Mouse (Mus musculus) kidney, embryonic 16.5 days (tissue): ENCODE measurements at regions not wholly inside any gene's neighbourhood (a gene's known extent, or its start where the extent isn't known, plus 50 kb on each side); places are given as distances from the start of the nearest gene placed in this dataset.

Source experiments
- ATAC-seq: fragments of 200-750 bp; cut with Nextera tagmentation; 2 replicates; pipeline ENCODE4 v1.8.0; 2017; ENCODE audit warnings: moderate TSS enrichment; ENCODE audit not compliant: low FRiP score, low TSS enrichment
- H3K27ac ChIP-seq: fragments of 300-500 bp; sonication (generic); 2 replicates; pipeline ENCODE4 v1.5.1; 2014; ENCODE audit warnings: low read length
- H3K27me3 ChIP-seq: fragments of 300-500 bp; sonication (generic); 2 replicates; pipeline ENCODE4 v1.6.1; 2014; ENCODE audit warnings: low read length, control low read depth, mixed read lengths; ENCODE audit not compliant: insufficient read depth
- H3K36me3 ChIP-seq: fragments of 300-500 bp; sonication (generic); 2 replicates; pipeline ENCODE4 v1.6.1; 2014; ENCODE audit warnings: low read length, control low read depth, mixed read lengths; ENCODE audit not compliant: insufficient read depth
- H3K4me1 ChIP-seq: fragments of 300-500 bp; sonication (generic); 2 replicates; pipeline ENCODE4 v1.6.1; 2014; ENCODE audit warnings: low read length, control low read depth, mixed read lengths; ENCODE audit not compliant: insufficient read depth
- H3K4me2 ChIP-seq: fragments of 300-500 bp; sonication (generic); replicated peaks from 2 replicates; pipeline ENCODE4 v1.6.1; 2014; ENCODE audit warnings: low read depth, low read length
- H3K4me3 ChIP-seq: fragments of 300-500 bp; sonication (generic); 2 replicates; pipeline ENCODE4 v1.5.1; 2014; ENCODE audit warnings: mild to moderate bottlenecking, low read length
- H3K9ac ChIP-seq: fragments of 300-500 bp; sonication (generic); replicated peaks from 2 replicates; pipeline ENCODE4 v1.6.1; 2014; ENCODE audit warnings: low read length
- H3K9me3 ChIP-seq: fragments of 300-500 bp; sonication (generic); 2 replicates; pipeline ENCODE4 v1.6.1; 2016; ENCODE audit warnings: low read length, control low read depth
- WGBS: fragments of 180-500 bp; shearing (Covaris S2); extraction: QIAGEN DNeasy Blood & Tissue Kit; methylation state at CpG from one replicate; pipeline ENCODE4 v1.1.7; 2014; 5-methylcytosine and 5-hydroxymethylcytosine counted together

GRCm38 (mm10) chr4:64530585-64530984 lies 483.8 kb upstream of the Tnc start:
- ATAC-seq = no peak
- Histone ChIP-seq H3K27ac (no peak overlapping the region), H3K27me3 (no peaks in the 10 kb centered on the region), H3K4me2 (no peak overlapping the region), H3K36me3 (no peaks in the 10 kb centered on the region), H3K9me3 (no peaks in the 10 kb centered on the region), H3K4me1 (no peaks in the 10 kb centered on the region), H3K9ac (no peak overlapping the region), H3K4me3 (no peak overlapping the region)
- 42% methylated on average over 4 of the region's 4 CpGs for WGBS

- H3K4me3 ChIP-seq = no peak overlapping the region
- no peaks in the 10 kb centered on the region for H3K27me3 ChIP-seq
- H3K36me3 ChIP-seq = no peaks in the 10 kb centered on the region
- no peaks in the 10 kb centered on the region; the same call in 1 of the 2 replicates for H3K4me1 ChIP-seq
- no peak overlapping the region for H3K4me2 ChIP-seq
- H3K9ac ChIP-seq = no peak overlapping the region
- H3K27ac ChIP-seq = no peak overlapping the region
- 45% methylated on average over 3 of the region's 3 CpGs for WGBS
- ATAC-seq = no peak
- no peaks in the 10 kb centered on the region for H3K9me3 ChIP-seq
Measured at GRCm38 (mm10) chr4:64533019-64533418, 486.2 kb upstream of the Tnc start.

DNA sequence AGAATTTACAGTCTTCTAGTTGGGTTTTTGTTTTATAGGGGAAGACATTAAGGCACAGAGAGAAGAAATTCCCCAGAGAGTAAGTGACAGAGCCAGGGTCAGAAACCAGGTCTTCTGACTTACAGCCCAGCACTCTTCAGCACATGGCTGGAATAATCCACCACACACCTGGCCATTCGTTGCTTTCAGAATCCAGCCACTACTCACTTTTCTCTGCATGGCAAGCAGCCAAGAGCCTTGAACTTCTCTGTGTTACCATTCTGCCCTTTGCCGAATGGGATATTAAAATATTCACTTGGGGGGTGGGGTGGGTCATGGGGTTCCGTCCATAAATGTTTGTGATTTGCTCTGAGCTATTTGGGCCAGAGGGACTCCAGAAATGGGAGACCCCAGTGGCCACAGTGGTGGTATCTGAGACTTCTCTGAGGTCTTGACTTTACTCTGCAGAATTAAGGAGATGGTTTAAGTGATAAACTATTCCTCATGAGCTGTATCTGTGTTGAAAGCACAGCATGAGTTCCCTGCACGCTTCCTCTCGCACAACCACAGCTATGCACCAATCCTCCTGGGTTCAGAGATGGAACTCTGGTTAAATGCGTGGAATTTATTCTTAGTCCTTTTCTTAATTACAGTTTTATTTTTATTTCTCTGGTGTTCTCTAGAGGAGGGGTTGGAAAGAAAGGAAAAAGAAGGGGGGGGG lies 488.9 kb upstream of the Tnc start:
- no peak overlapping the region for H3K4me3 ChIP-seq
- no peaks in the 10 kb centered on the region for H3K27me3 ChIP-seq
- no peak overlapping the region for H3K4me2 ChIP-seq
- H3K36me3 ChIP-seq = no peaks in the 10 kb centered on the region
- no peaks in the 10 kb centered on the region for H3K9me3 ChIP-seq
- H3K27ac ChIP-seq = 0 out of 2 replicates have a peak overlapping the region, but pooled peaks have one; percentile 40
- 45% methylated on average over 6 of the region's 6 CpGs for WGBS
- no peaks in the 10 kb centered on the region; the same call in 1 of the 2 replicates for H3K4me1 ChIP-seq
- ATAC-seq = no peak
- H3K9ac ChIP-seq = no peak overlapping the region

DNA sequence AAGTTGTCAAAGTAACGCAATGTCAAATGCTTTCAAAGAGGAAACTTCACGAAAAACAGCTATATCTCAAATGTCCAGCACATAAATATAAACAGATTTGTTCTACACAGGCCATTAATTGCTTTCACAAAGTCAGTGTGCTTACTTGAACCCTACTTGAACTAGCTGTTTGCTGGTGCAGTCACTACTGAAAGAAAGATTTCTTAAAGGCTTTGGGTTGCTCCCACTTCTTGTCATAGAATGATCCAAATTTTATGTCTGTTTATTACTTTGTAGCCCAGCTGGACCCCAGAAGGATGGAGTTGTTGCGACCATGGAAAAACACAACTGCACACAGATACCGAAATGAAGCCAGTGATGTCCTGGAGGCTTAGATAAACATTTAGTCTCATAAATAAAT lies 491.2 kb upstream of the Tnc start:
- WGBS = 32% methylated on average over 4 of the region's 4 CpGs
- Histone ChIP-seq H3K4me2 (no peak overlapping the region), H3K27me3 (no peaks in the 10 kb centered on the region), H3K27ac (peak overlapping the region; percentile 20; the same call in 1 of the 2 replicates), H3K9me3 (no peaks in the 10 kb centered on the region), H3K4me1 (no peaks in the 10 kb centered on the region; the same call in 1 of the 2 replicates), H3K4me3 (no peak overlapping the region), H3K36me3 (no peaks in the 10 kb centered on the region), H3K9ac (no peak overlapping the region)
- peak; percentile 46; the same call in 1 of the 2 replicates for ATAC-seq

- no peaks in the 10 kb centered on the region for H3K4me1 ChIP-seq
- ATAC-seq = no peak
- H3K4me2 ChIP-seq = no peak overlapping the region
- no peaks in the 10 kb centered on the region for H3K27me3 ChIP-seq
- no peaks in the 10 kb centered on the region for H3K9me3 ChIP-seq
- WGBS = 71% methylated on average over 4 of the region's 4 CpGs
- H3K4me3 ChIP-seq = no peak overlapping the region
- no peaks in the 10 kb centered on the region for H3K36me3 ChIP-seq
- no peak overlapping the region for H3K27ac ChIP-seq
- no peak overlapping the region for H3K9ac ChIP-seq
Measured at GRCm38 (mm10) chr4:64544576-64545185, 497.9 kb upstream of the Tnc start.

DNA sequence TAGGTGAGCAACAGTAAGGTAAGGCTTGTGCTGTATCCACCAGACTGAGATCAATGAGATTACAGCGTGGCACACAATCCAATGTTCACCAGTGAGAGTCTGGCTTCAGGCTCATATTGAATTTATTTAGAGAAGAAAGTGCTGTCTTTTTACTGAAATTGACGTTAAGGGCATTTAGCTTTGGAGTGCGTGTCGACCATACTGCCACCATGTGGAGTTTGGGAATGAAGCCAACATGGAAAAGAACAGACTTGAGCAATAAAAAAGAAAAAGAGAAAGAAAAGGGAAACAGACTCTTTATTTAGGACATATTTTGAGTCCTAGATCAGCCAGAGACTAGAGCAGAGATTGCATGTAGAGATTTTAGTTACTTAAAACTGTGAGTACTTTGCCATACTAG lies 499.6 kb upstream of the Tnc start:
- Histone ChIP-seq H3K9ac (no peak overlapping the region), H3K4me3 (no peak overlapping the region), H3K4me2 (no peak overlapping the region), H3K9me3 (no peaks in the 10 kb centered on the region), H3K27ac (no peak overlapping the region), H3K36me3 (no peaks in the 10 kb centered on the region), H3K27me3 (no peaks in the 10 kb centered on the region), H3K4me1 (no peaks in the 10 kb centered on the region)
- 76% methylated on average over 4 of the region's 4 CpGs for WGBS
- ATAC-seq = no peak

DNA sequence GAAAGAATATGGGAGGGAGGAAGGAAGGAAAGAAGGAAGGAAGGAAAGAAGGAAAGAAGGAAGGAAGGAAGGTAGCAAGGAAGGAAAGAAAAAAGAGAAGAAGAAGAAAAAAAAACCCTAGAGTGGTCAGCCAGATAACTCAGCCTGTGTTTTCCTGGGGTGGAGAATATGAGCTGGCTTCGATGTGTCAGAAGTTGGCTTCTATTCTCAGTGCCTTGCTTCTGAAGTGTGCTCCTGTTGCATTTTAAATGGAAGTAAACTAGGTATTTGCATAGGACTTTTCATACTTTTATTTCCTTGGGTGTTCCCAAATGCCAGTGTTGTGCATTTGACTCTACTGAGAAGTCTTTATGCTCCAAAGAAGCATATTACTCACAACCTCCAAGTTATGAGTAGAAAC lies 515.7 kb upstream of the Tnc start:
- Histone ChIP-seq H3K9me3 (no peaks in the 10 kb centered on the region), H3K4me2 (no peak overlapping the region), H3K27ac (no peak overlapping the region), H3K27me3 (no peaks in the 10 kb centered on the region), H3K4me1 (no peaks in the 10 kb centered on the region), H3K9ac (no peak overlapping the region), H3K36me3 (no peaks in the 10 kb centered on the region), H3K4me3 (no peak overlapping the region)
- 94% methylated on average over 1 of the region's 1 CpGs for WGBS
- no peak for ATAC-seq

DNA sequence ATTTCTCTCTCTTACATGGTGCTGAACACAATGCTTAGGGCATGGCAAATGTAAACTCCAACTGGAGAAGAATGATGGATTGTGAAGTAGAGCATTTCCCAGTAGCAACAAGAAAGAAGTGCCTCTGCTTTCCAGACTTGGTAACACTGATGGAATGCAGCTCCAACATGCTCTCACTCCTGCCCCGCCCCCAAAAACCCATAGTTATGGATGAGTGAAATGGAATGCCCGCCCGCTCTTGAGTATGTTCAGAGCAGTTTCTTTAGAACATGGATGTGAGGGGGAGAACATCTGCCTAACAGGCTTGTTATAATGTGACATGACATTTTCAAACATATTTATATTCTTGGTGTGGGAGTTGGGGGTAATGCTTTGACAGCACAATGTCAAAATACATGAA lies 517.2 kb upstream of the Tnc start:
- H3K4me3 ChIP-seq = no peak overlapping the region
- H3K4me1 ChIP-seq = no peaks in the 10 kb centered on the region
- H3K4me2 ChIP-seq = no peak overlapping the region
- H3K9me3 ChIP-seq = no peaks in the 10 kb centered on the region
- H3K9ac ChIP-seq = no peak overlapping the region
- H3K27ac ChIP-seq = no peak overlapping the region
- no peak for ATAC-seq
- WGBS = 79% methylated on average over 3 of the region's 3 CpGs
- H3K36me3 ChIP-seq = no peaks in the 10 kb centered on the region
- H3K27me3 ChIP-seq = no peaks in the 10 kb centered on the region

GRCm38 (mm10) chr4:64570666-64571065 lies 523.9 kb upstream of the Tnc start:
- Histone ChIP-seq H3K27me3 (no peaks in the 10 kb centered on the region), H3K27ac (no peak overlapping the region), H3K4me2 (no peak overlapping the region), H3K9ac (no peak overlapping the region), H3K4me1 (no peaks in the 10 kb centered on the region), H3K36me3 (no peaks in the 10 kb centered on the region), H3K9me3 (no peaks in the 10 kb centered on the region), H3K4me3 (no peak overlapping the region)
- ATAC-seq = no peak
- WGBS = 56% methylated on average over 1 of the region's 1 CpGs

DNA sequence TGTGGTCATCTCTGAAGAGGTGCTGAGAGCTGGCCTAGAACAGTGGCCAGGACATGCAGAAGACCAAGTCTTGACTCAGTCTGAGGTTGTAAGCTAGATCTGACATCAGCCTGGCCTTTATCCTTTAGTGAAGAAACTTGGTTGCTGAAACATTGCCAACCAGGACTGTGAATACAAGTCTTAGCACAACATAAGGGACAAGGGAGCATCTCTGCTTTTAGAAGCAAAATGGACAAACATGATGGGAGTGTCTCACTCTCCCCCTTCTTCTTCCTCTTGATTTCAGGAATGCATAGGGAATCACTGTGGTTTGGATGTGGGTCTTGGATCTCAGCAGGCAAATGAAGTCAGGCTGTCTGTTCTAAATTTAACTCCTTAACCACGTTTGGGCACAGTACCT lies 529.1 kb upstream of the Tnc start:
- ATAC-seq = no peak
- 37% methylated on average over 1 of the region's 1 CpGs for WGBS

More for the DNA sequence above, 529.1 kb upstream of the Tnc start:
- no peak overlapping the region for H3K9ac ChIP-seq
- no peaks in the 10 kb centered on the region for H3K27me3 ChIP-seq
- no peaks in the 10 kb centered on the region for H3K4me1 ChIP-seq
- H3K4me3 ChIP-seq = no peak overlapping the region
- H3K36me3 ChIP-seq = no peaks in the 10 kb centered on the region
- no peaks in the 10 kb centered on the region for H3K9me3 ChIP-seq
- H3K27ac ChIP-seq = no peak overlapping the region
- no peak overlapping the region for H3K4me2 ChIP-seq
